Mouse (Mus musculus) brain, embryonic 14.5 days (tissue): ENCODE measurements around the gene Grip1.

Experiments used
- CTCF ChIP-seq: fragments of 200-500 bp; IDR thresholded peaks from 2 replicates; pipeline ENCODE4 v1.5.1; 2012; ENCODE audit warnings: inconsistent platforms, mild to moderate bottlenecking, moderate library complexity, borderline replicate concordance; ENCODE audit not compliant: insufficient read depth, insufficient read length; ENCODE audit errors: extremely low read depth
- POLR2A ChIP-seq: fragments of 200-500 bp; IDR thresholded peaks from 2 replicates; pipeline ENCODE4 v1.6.1; 2012; ENCODE audit warnings: mild to moderate bottlenecking, inconsistent platforms, borderline replicate concordance; ENCODE audit not compliant: poor library complexity, insufficient read depth, insufficient read length, severe bottlenecking; ENCODE audit errors: extremely low read depth

DNA sequence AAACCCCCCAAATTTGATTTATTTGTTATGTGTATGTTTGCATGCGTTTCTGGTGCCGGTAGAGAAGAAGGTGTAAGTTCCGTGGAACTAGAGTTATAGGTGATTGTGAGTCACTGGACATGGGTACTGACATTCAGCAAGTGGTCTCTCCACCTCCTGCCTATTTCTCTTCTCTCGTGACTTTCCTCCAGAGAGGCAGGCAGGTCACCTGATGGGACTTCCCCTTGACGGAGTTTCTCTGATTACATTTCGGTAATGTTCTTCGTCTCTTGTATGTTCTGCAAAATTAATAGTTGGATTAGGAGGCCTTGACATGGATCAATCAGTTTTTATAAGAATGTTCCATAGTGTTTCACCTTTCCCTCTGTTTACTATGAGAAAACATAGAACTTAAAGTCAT, 23.4 kb upstream of the Grip1 start:
- TF ChIP-seq POLR2A (no peak), CTCF (no peak)
